Mouse (Mus musculus) lung, postnatal 0 days (tissue): ENCODE results near the gene Pex10.

Experiments used
- CTCF ChIP-seq: IDR thresholded peaks from 2 replicates; pipeline ENCODE4 v1.5.1; 2016; ENCODE audit warnings: antibody characterized with exemption, mild to moderate bottlenecking
- EP300 ChIP-seq: IDR thresholded peaks from 2 replicates; pipeline ENCODE4 v1.6.1; 2016; ENCODE audit warnings: antibody characterized with exemption, mild to moderate bottlenecking, control low read depth

- TF ChIP-seq CTCF (no peak), EP300 (no peak)
These were observed 53.8 kb downstream of the Pex10 start for GRCm38 (mm10) chr4:155120583-155120982.
